Mouse (Mus musculus) intestine, embryonic 14.5 days (tissue): ENCODE data around the gene Zfp286. TPM values are rescaled to one million over a fixed set of nuclear protein-coding genes. Genes with fewer than 3 reads are reported as not detected.

Source experiments
- ATAC-seq: fragments of 200-750 bp; cut with Nextera tagmentation; replicated peaks from 2 replicates; pipeline ENCODE4 v1.8.0; 2017; ENCODE audit warnings: low read depth, moderate number of reproducible peaks, moderate TSS enrichment, moderate library complexity; ENCODE audit not compliant: low FRiP score, low TSS enrichment
- DNase-seq: peaks from one replicate; pipeline ENCODE4 v3.0.0-alpha.2; 2018; ENCODE audit warnings: low spot score
- H3K27ac ChIP-seq: fragments of 300-500 bp; sonication (generic); 2 replicates; pipeline ENCODE4 v1.5.1; 2014; ENCODE audit warnings: low read depth, mild to moderate bottlenecking, control low read depth
- H3K27me3 ChIP-seq: fragments of 300-500 bp; sonication (generic); replicated peaks from 2 replicates; pipeline ENCODE4 v1.6.1; 2014; ENCODE audit warnings: low read length, control low read depth; ENCODE audit not compliant: control insufficient read depth, insufficient read depth
- H3K36me3 ChIP-seq: fragments of 300-500 bp; sonication (generic); 2 replicates; pipeline ENCODE4 v1.6.1; 2014; ENCODE audit warnings: low read length, control low read depth; ENCODE audit not compliant: control insufficient read depth, insufficient read depth
- H3K4me1 ChIP-seq: fragments of 300-500 bp; sonication (generic); replicated peaks from 2 replicates; pipeline ENCODE4 v1.6.1; 2014; ENCODE audit warnings: low read length, control low read depth, mixed read lengths; ENCODE audit not compliant: control insufficient read depth, insufficient read depth
- H3K4me2 ChIP-seq: fragments of 300-500 bp; sonication (generic); 2 replicates; pipeline ENCODE4 v1.6.1; 2014; ENCODE audit warnings: low read length
- H3K4me3 ChIP-seq: fragments of 300-500 bp; sonication (generic); 2 replicates; pipeline ENCODE4 v1.5.1; 2014; ENCODE audit warnings: low read depth, low read length, control low read depth, mixed read lengths
- H3K9ac ChIP-seq: fragments of 300-500 bp; sonication (generic); 2 replicates; pipeline ENCODE4 v1.6.1; 2014; ENCODE audit warnings: mild to moderate bottlenecking, low read length
- H3K9me3 ChIP-seq: fragments of 300-500 bp; sonication (generic); 2 replicates; pipeline ENCODE4 v1.6.1; 2016; ENCODE audit warnings: low read length, control low read depth; ENCODE audit not compliant: control insufficient read depth
- WGBS: fragments of 180-500 bp; shearing (Covaris S2); extraction: QIAGEN DNeasy Blood & Tissue Kit; methylation state at CpG from one replicate; pipeline ENCODE4 v1.1.7; 2014; 5-methylcytosine and 5-hydroxymethylcytosine counted together
- polyA plus RNA-seq: library from polyadenylated mRNA; unstranded; fragments of >200 nt; fragmentation: Nextera tagmentation; extraction: Ambion mirVana; gene quantifications from 2 replicates; pipeline ENCODE4 v1.2.1, GENCODE M21; 2014

The Zfp286 gene
- polyA plus RNA-seq, 1 experiment from 2014 or later = 20.3 TPM

- ATAC-seq (no peak), DNase-seq (no peak)
- H3K4me1 ChIP-seq = no peaks in the 10 kb centered on the region
- WGBS = 76% methylated on average over 7 of the region's 7 CpGs
- no peak overlapping the region for H3K4me2 ChIP-seq
- no peaks in the 10 kb centered on the region for H3K9me3 ChIP-seq
- peaks cover 11% of the 10 kb centered on the region for H3K36me3 ChIP-seq
- H3K27me3 ChIP-seq = no peaks in the 10 kb centered on the region
- H3K4me3 ChIP-seq = no peak overlapping the region
- H3K27ac ChIP-seq = no peak overlapping the region
- H3K9ac ChIP-seq = no peak overlapping the region
Measured at GRCm38 (mm10) chr11:62708252-62708651, 81.0 kb downstream of the Zfp286 start.

- WGBS = 90% methylated on average over 2 of the region's 2 CpGs
- DNase-seq (no peak), ATAC-seq (no peak)
- Histone ChIP-seq H3K9ac (no peak overlapping the region), H3K9me3 (no peaks in the 10 kb centered on the region), H3K4me2 (no peak overlapping the region), H3K27me3 (no peaks in the 10 kb centered on the region), H3K36me3 (0 out of 2 replicates have a peak, but pooled peaks cover 2% of the 10 kb centered on the region), H3K4me1 (no peaks in the 10 kb centered on the region), H3K27ac (no peak overlapping the region), H3K4me3 (no peak overlapping the region)
Measured at GRCm38 (mm10) chr11:62706141-62706540, 83.1 kb downstream of the Zfp286 start.

Other genes with a start within 250 kb of the Zfp286 start
- gene Ubb, start 238.3 kb downstream of the Zfp286 start, polyA plus RNA-seq = 2,820 and 3,158 TPM in 2 replicates
- gene Trpv2, start 215.0 kb downstream of the Zfp286 start, polyA plus RNA-seq = 11.6 and 12.4 TPM in 2 replicates
- 12.9 and 13.7 TPM in 2 replicates for gene Lrrc75a, start 140.9 kb downstream of the Zfp286 start, polyA plus RNA-seq
- 56.7 and 57.4 TPM in 2 replicates for gene Mmgt2, start 140.8 kb downstream of the Zfp286 start, polyA plus RNA-seq
- 7.7 and 8.9 TPM in 2 replicates for gene Zfp287, start 57.6 kb downstream of the Zfp286 start, polyA plus RNA-seq
- gene Gm10428, start 36.4 kb downstream of the Zfp286 start, polyA plus RNA-seq = 0.73 TPM in 1 of 2 replicates, not detected in the other
- gene Trim16, start 30.8 kb upstream of the Zfp286 start, polyA plus RNA-seq = 13.1 and 14.4 TPM in 2 replicates
- gene Fbxw10, start 57.6 kb upstream of the Zfp286 start, polyA plus RNA-seq = 0.26 and 0.55 TPM in 2 replicates
- 59.3 and 61.8 TPM in 2 replicates for gene Tvp23b, start 90.0 kb upstream of the Zfp286 start, polyA plus RNA-seq
- gene Cdrt4, start 161.7 kb upstream of the Zfp286 start, polyA plus RNA-seq = 0.35 TPM in 1 of 2 replicates, not detected in the other